Mouse (Mus musculus) thymus, postnatal 36 days (tissue): Measurements from ENCODE around the gene Optn.
A peak's percentile ranks its signal among the peaks of the same experiment; 100 is the strongest.
"Not testable (repeated sequence)": the region's sequence is repeated elsewhere in the genome, so short reads cannot be mapped to it uniquely, and the experiment has no call there.

Source experiments
- DNase-seq, 2 experiments: peaks; one replicate each; pipeline ENCODE4 v3.0.0; 2022; ENCODE audit warnings: mixed read lengths in 2 of 2

Gene Optn

DNA sequence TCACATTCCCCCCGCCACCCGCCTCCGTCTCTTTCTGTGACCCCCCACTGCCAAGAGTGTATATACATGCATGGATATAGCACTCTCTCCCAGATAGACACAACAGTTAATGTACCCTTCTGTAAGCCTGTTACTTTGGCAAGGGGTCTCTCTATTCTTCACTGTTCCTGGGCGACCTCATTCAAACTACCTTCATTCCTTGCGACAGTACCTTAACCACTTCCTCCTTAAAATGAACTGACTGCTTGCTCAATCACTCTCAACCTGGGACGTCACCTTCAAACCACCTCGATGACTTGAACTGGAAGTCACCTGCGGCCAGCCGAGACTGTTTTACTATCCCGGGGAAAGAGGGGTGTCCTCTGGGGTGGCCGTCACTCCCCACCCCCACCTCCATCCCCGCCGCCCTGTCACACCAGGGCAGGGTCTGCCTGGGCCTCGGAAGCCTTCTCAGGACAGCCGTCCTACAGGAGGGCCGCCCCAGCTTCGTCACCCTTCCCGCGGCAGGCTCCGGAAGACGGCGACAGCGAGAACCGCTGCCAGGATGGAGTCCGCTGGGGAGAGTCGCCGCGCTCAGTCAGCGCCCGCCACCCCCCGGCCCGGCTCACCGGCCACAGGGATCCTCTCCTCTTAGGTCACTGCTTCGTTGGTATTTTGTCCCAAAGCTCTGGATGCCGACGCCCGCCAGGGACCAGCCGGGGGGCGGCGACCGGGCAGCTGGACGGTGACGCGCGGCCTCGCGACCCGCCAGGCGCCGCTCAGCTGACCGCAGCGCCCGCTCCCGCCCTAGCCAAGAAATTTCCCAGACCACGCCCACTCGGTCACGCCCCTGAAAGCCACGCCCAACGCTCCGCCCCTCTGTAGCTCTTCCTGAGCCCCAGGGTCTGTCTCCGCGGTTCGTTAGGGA lies at the start of gene Optn:
Gene Optn (minus strand): TSS at position 753 of the 907 bp plus-strand sequence.
- DNase-seq: peak; percentile 62 to 68

DNA sequence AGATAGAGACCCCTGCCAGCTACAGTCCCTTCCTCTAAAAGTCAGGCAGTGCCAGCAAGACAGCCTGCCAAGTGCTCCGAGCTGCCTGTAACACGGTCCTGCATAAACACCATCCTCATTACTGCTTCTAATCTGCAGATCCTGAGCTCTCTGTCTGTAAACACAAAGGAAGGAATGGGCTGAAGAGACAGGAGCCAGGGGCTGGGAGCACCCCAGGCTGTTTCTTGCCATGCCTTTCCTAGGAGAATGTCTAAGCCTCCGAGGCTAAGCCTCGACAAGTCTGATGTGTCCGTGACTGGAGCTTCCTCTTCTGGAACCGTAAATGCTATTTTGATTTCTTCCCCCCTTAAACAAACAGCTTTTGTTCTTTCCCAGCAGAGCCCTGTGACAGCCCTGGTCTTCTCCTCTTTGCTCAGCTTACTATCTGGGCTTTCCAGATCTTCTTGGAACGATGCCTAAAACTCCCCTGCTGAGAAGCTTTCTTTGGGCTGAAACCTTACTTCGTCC lies 49.0 kb upstream of the Optn start:
- no peak for DNase-seq

DNA sequence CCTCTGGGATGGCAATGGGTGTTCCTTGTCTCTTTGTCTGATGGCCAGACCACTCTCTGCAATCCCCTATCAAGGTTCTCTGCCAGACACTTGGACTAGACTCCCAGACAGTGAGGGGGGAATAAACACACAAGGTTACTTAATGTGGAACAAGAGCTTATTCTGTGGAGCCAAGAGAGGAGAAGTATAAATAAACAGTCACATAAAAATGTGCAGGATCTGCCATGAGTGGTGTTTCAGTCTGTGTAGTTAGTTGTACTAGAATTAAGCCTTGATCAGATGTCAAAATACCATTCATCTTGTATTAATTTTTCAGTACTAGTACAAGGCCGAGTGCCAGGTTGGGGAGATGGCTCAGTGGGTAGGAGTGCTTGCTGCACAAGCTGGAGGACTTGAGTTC lies 39.0 kb upstream of the Optn start:
- no peak for DNase-seq

DNA sequence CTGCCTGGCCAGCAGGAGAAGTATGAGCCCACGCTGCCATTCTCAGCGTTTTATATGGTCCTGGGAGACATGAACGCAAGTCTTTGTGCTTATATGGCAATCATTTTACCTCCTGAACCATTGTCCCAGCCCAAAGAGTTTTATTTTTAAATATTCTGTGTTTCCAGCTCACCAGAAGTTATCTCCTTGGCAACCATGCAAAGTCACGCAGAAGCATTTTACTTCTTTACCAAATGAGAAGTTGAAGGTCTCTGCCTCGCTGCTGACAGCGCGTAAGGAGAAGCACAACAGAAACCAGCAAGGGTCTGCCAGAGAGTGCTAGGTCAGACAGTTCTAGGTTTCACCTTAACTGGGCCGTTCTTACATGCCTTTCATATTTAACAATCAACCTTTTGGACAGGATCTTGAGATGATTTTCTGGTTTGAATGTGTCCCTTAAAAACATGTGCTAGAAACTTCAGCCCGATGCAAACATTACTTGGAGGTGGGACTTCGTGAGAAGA lies 37.9 kb upstream of the Optn start:
- DNase-seq: no peak

DNA sequence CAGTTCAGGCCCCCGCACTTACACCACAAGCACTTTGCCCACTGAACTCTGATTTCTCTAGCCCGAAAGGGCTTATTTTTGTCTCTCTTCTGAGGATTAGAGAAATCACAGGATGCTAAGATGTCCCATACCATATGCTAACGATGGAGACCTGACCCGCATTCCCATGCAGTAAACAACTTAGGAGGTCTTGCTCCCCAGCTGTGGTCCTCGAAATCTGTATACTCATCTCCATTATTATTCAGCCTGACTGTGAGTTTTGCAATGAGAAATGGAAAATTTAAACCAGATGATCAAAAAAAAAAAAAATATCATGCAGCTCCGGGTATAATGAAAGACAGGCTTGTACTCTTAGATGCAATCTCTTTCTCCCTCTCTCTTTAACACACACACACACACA lies 35.3 kb upstream of the Optn start:
- DNase-seq: no peak

DNA sequence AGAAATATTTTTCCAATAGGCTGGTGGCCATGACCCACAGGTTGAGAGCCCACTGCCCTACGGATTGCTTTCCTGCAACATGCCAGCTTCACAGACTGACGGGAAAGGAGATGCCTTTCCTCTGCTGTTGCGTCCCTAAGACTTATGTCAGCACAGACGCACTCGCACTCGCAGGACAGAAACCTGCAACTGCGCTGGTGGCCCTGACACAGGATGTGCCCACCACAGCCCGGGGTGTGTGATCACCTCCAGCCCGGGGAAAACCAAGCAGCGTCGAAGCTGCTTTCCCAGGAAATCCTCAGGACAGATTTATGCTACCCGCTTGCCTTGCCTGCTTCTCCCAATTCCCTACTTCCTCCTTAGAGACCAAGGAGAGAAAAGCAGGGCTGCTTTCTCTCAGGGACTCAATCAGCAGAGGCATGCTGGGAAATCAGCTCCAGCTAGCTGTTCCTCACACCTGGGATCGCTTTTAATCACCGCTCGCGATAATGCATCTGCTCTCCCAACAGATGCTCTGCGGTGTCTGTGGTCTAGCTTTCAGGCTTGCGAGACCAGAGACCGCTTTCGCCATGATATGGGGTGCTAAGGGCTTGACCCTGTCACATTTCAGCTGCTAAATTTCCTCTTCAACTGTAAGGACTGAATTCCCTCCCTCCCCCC lies 34.1 kb upstream of the Optn start:
- peak in 1 of 2 experiments; percentile 5 for DNase-seq

DNA sequence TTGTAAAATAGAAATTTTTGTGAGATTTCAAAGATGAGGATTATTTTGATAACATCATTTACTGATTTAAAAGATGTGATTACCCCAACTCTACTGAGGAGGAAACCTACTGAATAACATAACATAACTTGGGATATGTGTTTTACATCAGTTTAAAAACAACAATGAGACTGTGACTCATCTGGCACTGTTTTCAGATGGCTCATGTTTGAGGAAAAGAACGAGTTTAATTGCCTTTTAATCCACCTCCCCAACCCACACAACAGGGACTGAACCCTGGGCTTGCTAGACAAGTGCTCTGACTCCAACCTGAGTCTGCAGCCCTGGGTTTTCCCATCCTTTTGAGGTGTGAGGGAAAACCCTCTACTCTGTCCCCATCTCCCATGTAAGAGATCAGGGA lies 31.5 kb upstream of the Optn start:
- DNase-seq: no peak

DNA sequence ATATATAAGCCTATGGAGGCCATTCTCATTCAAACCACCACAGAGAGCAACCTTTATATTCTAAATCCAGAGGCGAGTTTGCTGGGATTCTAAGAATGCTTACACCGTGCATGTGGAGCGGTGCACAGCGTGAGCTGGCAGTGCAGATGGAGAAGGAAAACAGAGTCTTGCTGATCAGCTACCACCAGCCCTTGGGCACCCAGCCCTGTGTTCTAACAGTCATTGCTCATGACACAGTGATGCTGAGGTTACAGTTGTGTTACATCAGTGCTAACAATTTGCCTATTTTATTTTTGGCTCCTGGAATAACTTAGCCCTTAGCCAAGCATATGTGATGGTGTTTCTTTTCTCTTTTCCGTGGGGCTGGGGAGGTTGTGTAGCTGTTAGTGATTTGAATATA lies 31.0 kb upstream of the Optn start:
- no peak for DNase-seq

DNA sequence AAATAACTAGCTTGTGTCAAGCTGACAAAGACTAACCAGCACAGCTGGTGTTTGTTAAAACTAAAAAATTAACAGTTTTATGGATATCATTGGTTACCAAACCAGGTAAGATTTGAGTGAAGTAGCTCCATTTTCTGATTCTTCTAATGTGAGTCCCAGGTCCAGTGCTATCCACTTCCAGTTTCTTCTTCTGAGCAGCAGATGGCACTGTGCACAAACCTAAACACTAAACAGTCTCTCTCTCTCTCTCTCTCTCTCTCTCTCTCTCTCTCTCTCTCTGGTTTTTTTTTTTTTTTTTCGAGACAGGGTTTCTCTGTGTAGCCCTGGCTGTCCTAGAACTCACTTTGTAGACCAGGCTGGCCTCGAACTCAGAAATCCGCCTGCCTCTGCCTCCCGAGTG lies 26.5 kb upstream of the Optn start:
- not testable (repeated sequence) for DNase-seq

DNA sequence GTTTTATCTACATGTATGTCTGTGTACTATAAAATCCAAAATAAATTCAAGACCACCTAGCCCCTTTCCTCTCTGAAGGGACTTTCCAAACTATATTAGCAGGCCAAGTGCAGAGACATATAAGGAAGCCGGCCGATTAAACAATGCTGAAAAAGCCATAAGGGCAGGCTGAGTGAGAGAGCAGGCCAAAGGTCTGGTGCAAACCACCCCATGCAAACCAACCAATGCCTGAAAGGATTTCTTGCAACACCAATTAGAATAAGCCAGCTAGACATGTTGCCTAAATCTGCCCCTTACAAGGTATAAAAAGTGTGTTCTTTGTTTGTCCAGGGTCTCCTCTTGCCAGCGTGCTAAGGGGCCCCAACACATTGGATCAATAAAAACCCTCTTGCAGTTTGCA lies 23.8 kb upstream of the Optn start:
- no peak for DNase-seq

DNA sequence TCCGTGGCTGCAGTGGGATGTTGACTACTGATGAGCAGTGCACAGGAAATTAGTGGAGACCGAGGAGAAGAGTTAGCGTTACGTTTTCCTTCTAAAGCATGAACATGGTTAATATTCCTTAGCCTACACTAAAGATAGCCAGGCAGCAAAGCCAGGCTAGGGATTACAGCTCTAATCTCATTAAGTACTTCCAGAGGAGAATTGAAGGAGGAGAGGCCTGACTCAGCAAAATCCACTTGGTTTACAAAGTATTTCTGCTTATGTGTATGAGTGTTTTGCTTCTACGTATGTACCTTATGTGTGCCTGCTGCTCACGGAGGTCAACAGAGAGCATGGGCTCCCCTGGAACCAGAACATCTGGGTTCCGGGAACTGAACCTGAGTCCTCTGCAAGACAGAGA lies 19.9 kb upstream of the Optn start:
- DNase-seq: no peak

DNA sequence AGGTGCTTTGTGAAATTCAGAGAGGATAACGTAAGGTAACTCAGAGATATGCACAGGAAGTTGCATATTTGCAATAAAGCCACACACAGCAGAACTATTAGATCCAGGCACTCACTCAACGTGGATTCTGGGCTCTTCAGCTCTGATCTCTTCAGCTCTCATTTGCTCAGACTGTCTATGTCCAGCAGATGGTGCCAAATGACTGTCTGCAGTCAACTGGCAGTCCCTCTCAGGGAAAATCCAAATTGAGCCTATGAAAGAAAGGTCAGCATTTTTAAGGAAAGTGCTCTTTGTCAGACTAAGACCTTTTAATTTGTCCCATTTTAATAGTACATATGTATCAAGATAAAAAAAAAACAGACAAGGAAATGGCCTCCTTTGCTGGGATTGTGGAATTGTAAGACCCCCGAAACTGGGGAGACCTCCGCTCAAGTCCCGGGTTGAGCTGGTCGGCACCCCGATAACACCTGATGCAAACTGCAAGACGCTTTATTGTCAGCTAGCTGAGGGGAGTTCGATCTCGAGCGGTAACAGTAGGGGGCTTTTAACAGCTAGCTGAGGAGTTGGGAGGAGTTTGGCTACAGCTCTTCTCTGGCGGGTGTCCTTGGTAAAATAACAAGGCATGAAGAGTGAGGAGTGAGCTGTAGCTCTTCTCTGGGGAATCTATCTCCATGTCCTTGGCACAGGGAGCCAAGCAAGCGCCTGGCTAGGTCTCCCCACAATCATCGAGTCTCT lies 16.4 kb upstream of the Optn start:
- DNase-seq: no peak

DNA sequence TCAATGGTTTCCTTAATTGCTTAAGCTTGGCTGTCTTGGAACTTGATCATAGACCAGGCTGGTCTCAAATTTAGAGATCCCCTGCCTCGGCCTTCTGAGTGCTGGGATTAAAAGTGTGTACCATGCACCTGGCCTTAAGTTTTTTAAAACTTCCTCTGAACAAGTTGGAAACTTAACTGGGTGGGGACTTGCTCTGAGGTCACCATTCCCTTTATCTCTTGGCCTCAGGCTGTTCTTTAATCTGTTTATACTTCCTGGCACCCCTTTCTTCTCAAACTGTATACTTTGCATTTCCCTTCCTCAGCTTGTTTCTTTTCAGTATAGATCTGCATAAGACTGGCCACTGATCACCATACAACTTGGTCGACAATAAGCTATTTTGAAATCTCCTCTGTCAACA lies 14.1 kb upstream of the Optn start:
- no peak for DNase-seq

DNA sequence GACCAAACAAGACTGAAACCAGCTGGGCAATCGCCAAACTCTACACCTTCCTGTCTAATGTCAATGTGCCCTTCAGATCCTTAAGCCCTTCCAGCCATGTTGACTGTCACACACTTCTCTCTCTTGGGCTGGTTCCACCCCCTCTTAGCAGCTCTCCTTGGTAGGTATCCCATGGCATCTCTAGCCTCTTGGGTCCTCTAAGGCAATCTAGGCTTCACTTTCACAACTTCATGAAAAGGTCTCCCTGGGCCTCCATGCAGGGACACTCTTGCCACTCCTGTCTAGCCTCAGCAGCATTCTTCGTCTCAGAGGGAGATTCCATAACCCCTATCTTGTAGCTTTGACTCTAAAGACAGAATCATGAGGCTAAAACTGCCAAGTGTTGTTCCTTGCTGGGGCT lies 13.6 kb upstream of the Optn start:
- DNase-seq: no peak

DNA sequence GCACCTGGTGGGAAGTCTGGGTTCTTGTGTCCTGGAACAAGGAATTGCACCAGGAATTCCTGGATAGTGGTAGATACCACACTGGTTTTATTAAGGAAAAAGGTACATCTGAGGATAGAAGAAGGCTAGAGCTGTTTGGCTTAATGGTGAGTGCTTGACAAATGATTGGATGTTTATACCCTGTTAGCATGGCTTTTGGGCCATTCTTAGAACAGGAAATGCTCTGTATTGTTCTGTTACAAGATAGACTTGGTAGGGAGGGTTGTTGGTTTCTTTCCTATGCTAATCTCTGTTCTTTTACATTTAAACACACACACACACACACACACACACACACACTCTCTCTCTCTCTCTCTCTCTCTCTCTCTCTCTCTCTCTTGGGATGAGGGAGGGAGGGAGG lies 12.0 kb upstream of the Optn start:
- DNase-seq: no peak

DNA sequence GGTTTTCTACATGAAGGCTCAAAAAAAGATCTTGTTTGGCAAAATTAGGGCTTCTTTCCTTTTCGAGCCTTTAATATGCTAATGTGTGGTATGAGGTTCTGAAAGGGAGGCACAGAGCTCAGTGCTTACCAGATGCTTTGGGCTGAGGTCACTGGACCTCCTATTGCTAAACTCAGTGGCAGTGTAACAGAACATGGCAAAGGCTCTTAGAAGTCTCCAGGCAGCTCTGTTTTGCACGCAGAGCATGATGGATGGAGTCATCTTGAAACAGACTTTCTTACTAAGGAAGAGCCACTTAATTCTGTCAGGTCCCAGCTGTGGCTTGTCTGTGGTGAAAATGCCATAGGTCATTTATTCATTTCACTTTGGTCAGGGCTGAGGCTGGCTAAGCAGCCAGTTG lies 11.6 kb upstream of the Optn start:
- no peak for DNase-seq

DNA sequence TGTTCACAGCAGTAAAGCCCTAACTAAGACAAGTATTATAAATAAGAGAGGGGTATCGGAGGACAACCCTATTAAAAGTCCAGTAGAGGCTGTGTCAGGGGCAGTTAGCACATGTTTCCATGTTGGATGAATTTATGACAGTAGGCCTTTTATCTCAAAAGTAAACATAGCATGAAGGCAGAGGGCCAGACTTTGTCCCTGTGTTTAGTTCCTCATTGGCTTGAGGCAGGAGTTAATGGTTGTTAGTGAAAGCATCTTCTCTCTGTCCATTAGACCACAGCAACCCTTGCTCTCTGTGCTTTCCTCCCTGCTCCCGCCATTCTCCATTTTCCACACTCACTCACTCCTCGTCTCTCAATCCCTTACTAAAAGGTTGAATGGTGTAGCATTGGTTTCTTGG lies 9.9 kb upstream of the Optn start:
- no peak for DNase-seq

DNA sequence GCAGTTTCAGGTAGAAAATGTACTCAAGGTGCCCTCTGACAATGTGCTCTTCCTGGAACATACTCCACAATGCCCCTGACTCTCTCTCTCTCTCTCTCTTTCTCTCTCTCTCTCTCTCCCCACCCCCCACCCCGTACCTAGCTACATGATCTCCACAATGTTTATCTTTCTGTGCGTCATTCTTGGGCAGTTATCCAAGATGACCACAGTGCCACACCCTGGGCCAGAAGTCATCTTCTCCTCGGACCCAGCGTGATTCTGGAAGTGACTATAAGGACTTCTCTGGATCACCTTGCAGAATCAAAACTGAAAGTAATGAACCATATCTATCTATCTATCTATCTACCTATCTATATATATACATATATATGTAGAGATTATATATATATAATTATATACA lies 4.1 kb upstream of the Optn start:
- DNase-seq: no peak

DNA sequence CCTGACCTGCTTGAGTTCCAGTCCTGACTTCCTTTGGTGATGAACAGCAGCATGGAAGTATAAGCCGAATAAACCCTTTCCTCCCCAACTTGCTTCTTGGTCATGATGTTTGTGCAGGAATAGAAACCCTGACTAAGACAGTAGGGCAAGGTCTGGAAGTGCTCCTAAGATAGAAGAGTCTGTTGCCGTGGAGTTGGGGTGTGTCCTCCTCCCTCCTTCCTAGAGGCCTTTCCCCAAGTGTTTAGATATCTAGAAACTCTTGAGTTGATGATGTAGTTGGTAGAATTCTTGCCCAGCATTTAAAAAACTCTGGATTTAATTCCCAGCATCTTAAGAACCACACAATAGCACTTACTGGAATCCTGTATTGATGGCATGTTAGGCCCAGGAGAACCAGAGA lies 3.4 kb upstream of the Optn start:
- DNase-seq: not testable (repeated sequence)

DNA sequence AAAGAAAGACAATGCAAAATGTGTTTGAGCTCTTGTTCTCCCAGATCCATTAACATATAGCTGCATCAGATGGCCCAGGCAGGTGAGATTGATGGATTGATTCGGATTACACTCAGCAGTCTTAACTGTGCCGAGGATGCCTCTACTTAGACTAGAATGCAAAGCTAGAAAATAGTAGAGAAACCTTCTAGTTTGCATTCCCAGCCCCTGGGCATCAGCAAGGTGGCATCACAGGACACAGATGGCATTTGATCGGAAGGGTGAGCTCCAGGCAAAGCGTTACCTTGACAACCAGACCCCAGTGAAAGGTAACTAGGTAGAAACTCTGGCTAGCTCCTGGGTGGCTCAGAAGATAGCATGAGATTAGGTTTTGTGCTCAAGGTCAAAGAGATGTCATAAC lies 396 bp upstream of the Optn start:
- no peak for DNase-seq

DNA sequence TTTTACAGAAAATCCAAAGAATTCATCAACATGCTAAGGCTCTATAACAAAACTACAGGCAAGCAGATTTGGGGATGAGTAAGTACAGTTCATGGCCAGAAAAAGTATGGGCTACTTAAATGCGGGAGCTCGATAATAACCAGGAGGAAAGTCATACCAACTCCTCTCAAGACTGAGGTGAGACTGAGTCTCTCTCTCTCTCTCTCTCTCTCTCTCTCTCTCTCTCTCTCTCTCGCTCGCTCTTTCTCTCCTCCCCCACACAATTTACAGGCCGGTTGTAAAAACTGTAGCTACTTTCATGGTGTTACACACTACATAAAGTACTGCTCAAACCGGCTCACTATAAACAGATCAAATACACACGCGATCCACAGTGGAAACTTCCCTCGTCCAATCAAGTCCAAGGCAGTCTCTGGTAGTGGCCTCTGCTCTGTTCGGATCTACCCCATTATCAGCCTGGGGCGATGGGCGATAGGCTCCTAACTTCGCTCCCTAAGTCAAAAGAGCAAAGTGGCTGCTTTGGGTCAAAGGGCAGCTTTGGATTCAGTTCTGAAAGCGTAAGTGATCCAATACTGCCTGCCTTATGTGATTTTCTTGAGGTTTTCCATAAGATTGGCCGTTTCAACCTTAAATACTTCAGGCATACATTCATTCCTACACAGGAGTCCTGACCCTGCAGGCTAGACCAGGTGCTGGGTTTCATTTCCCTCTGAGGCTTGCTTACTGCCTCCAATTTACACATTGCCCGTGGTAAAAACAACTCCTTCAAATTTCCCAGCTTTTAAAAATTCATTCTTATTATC lies 1.2 kb downstream of the Optn start:
- no peak for DNase-seq

DNA sequence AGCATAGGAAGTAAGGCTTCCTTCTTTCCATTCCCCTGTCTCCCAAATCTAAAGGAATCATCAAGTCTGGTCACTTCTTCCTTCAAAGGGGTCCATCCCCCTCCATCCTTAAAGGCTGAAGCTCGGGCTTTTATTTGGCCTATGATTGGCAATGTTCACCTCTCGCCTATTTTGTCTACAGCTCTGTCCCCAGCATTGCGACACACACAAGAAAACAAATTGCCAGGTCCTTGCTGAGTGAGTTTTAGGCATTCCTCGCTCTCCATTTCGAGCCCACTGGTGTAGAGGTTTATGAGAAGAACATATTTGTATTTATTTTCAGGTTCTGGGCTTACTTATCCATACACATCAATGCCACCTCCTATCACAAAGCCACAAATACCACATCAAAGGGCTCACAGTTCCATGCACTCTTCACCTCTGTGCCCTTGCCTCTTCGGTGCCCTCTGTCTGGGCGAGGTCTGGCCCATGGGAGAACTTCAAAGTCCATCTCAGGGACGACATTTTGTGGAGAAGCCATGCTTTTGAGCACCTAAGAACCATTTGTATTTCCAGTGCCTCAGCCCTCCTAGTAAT lies 2.6 kb downstream of the Optn start:
- DNase-seq: no peak
